Mouse (Mus musculus) embryonic fibroblast, embryonic 13.5 days (primary cell): Measurements from ENCODE around the gene Zfp513.

Experiments
- CTCF ChIP-seq: IDR thresholded peaks from 2 replicates; pipeline ENCODE4 v1.5.1; 2011; ENCODE audit warnings: mild to moderate bottlenecking, control low read depth, low read length, moderate library complexity, borderline replicate concordance; ENCODE audit not compliant: insufficient read depth
- POLR2A ChIP-seq: IDR thresholded peaks from 2 replicates; pipeline ENCODE4 v1.6.1; 2011; ENCODE audit warnings: low read depth, mild to moderate bottlenecking, control low read depth, low read length, moderate library complexity

- peak; percentile 46; the same call in 1 of the 2 replicates for TF ChIP-seq POLR2A
- TF ChIP-seq CTCF = peak; percentile 32; the same call in 1 of the 2 replicates
Observed at GRCm38 (mm10) chr5:31221304-31221945, 19.3 kb upstream of the Zfp513 start.
